Mouse (Mus musculus) intestine, embryonic 16.5 days (tissue): ENCODE measurements around the gene Kcne1l. TPM values are rescaled to one million over a fixed set of nuclear protein-coding genes. Genes with fewer than 3 reads are reported as not detected.

Experiments
- ATAC-seq: fragments of 200-750 bp; cut with Nextera tagmentation; 2 replicates; pipeline ENCODE4 v1.8.0; 2017; ENCODE audit warnings: moderate TSS enrichment, moderate library complexity
- H3K27ac ChIP-seq: fragments of 300-500 bp; sonication (generic); 2 replicates; pipeline ENCODE4 v1.5.1; 2014; ENCODE audit warnings: mild to moderate bottlenecking, low read length
- H3K27me3 ChIP-seq: fragments of 300-500 bp; sonication (generic); replicated peaks from 2 replicates; pipeline ENCODE4 v1.6.1; 2014; ENCODE audit warnings: low read length, control low read depth, mixed read lengths; ENCODE audit not compliant: control insufficient read depth, insufficient read depth
- H3K36me3 ChIP-seq: fragments of 300-500 bp; sonication (generic); 2 replicates; pipeline ENCODE4 v1.6.1; 2014; ENCODE audit warnings: low read length, control low read depth; ENCODE audit not compliant: control insufficient read depth, insufficient read depth
- H3K4me1 ChIP-seq: fragments of 300-500 bp; sonication (generic); 2 replicates; pipeline ENCODE4 v1.6.1; 2014; ENCODE audit warnings: low read length, control low read depth, mixed read lengths; ENCODE audit not compliant: control insufficient read depth, insufficient read depth
- H3K4me2 ChIP-seq: fragments of 300-500 bp; sonication (generic); 2 replicates; pipeline ENCODE4 v1.6.1; 2014; ENCODE audit warnings: low read depth, low read length, control low read depth
- H3K4me3 ChIP-seq: fragments of 300-500 bp; sonication (generic); 2 replicates; pipeline ENCODE4 v1.5.1; 2014; ENCODE audit warnings: mild to moderate bottlenecking, low read length
- H3K9ac ChIP-seq: fragments of 300-500 bp; sonication (generic); 2 replicates; pipeline ENCODE4 v1.6.1; 2014; ENCODE audit warnings: low read depth, low read length
- H3K9me3 ChIP-seq: fragments of 300-500 bp; sonication (generic); 2 replicates; pipeline ENCODE4 v1.6.1; 2016; ENCODE audit warnings: low read length, control low read depth; ENCODE audit not compliant: control insufficient read depth
- whole genome bisulfite sequencing: fragments of 180-500 bp; shearing (Covaris S2); extraction: QIAGEN DNeasy Blood & Tissue Kit; methylation state at CpG from one replicate; pipeline ENCODE4 v1.1.7; 2014; 5-methylcytosine and 5-hydroxymethylcytosine counted together
- polyA plus RNA-seq: library from polyadenylated mRNA; unstranded; fragments of >200 nt; fragmentation: Nextera tagmentation; extraction: Ambion mirVana; gene quantifications from 2 replicates; pipeline ENCODE4 v1.2.1, GENCODE M21; 2015

The Kcne1l gene
- 31.2 and 34.8 TPM in 2 replicates for polyA plus RNA-seq

DNA sequence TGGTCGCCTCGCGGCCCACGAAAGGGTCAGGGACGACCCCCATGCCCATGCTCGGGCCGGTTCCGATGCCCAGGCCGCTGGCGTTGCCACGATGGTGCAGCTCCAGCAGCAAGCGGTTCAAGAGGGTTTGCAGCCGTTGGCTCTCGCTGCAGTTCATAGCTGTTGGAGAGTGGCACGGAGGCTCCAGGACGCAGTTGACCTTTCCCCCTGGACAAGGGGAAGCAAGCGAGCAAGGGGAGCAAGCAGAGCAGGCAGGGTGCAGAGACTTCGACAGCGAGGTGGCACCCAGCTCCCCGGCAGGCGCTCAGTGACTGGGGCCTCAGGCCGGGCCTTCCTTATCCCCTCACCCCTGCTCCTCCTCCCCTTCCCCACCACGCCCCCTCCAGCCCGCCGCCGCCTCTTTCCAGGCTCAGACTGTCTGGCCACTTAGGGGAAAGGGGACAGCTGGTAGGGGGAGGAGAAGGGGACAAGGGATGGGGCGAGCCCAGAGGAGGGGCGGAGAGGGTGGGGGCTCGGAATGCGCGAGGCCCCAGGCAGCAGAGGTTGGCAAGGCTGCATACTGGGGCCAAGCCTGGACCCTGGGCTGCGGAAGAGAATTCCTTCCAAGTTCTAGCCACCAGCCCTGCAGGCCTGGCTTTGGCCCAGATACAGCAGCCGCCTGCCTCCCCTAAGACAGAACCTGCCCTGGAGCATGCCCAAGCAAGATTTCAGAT lies at the start of gene Kcne1l:
Gene Kcne1l (minus strand): TSS at position 426 of the 713 bp plus-strand sequence.
- H3K9me3 ChIP-seq = no peaks in the 10 kb centered on the region
- peak; percentile 63 for ATAC-seq
- peaks cover 11% of the 10 kb centered on the region for H3K4me1 ChIP-seq
- peak within 1 kb of the TSS; percentile 52 for H3K4me2 ChIP-seq
- peak within 1 kb of the TSS; percentile 36 for H3K4me3 ChIP-seq
- H3K36me3 ChIP-seq = no peaks in the 10 kb centered on the region
- peak within 1 kb of the TSS; percentile 55 for H3K9ac ChIP-seq
- no peaks in the 10 kb centered on the region for H3K27me3 ChIP-seq
- 30% methylated on average over 32 of the region's 33 CpGs for WGBS
- H3K27ac ChIP-seq = no peak within 1 kb of the TSS; the same call in 1 of the 2 replicates

DNA sequence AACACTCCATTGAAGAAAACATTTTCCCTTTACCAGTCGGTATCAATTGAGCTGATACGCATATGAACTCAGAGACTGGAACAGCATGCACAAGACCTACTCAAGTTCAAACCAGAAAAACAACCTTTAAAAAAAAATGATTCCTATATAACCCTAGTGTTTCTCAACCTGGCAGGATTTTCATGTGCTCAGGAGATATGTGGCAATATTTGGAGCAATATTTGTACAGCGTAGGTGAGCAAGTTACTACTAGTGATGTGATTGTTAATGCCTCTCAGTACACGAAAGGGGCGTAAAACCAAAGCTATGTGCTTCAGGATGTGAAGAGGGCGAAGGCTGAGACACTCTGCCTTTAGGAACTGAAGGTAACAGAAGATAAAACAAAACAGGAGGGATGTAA lies 30.1 kb upstream of the Kcne1l start:
- Histone ChIP-seq H3K36me3 (no peaks in the 10 kb centered on the region), H3K4me3 (no peak overlapping the region)

DNA sequence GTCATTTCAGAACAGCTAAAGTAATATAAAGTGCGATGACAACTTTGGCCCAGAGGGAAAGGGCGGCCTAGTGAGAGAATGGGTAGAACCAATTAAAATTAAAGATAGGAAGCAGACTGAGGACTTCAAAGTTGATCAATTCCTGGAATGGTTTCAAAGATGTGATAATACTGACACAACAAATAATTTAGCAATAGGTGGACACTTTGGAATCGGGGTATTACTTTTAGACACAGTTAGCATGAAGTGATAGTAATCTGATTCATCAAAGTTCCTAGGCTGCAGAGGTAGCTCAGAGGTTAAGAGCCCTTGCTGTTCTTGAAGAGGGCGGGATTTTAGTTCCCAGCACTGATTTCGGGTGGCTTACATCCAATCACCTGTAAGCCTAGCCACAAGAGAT lies 29.4 kb upstream of the Kcne1l start:
- Histone ChIP-seq H3K36me3 (no peaks in the 10 kb centered on the region), H3K27ac (no peak overlapping the region), H3K4me2 (no peak overlapping the region), H3K27me3 (0 out of 2 replicates have a peak, but pooled peaks cover 2% of the 10 kb centered on the region), H3K9ac (no peak overlapping the region), H3K9me3 (no peaks in the 10 kb centered on the region), H3K4me3 (no peak overlapping the region), H3K4me1 (no peaks in the 10 kb centered on the region)
- ATAC-seq = no peak
- 85% methylated on average over 5 of the region's 5 CpGs for WGBS

More for the DNA sequence above, 30.1 kb upstream of the Kcne1l start:
- no peaks in the 10 kb centered on the region for H3K9me3 ChIP-seq
- no peaks in the 10 kb centered on the region for H3K4me1 ChIP-seq
- H3K9ac ChIP-seq = no peak overlapping the region
- 95% methylated on average over 6 of the region's 6 CpGs for WGBS
- H3K27ac ChIP-seq = no peak overlapping the region
- H3K4me2 ChIP-seq = no peak overlapping the region
- no peak for ATAC-seq
- H3K27me3 ChIP-seq = 0 out of 2 replicates have a peak, but pooled peaks cover 2% of the 10 kb centered on the region

DNA sequence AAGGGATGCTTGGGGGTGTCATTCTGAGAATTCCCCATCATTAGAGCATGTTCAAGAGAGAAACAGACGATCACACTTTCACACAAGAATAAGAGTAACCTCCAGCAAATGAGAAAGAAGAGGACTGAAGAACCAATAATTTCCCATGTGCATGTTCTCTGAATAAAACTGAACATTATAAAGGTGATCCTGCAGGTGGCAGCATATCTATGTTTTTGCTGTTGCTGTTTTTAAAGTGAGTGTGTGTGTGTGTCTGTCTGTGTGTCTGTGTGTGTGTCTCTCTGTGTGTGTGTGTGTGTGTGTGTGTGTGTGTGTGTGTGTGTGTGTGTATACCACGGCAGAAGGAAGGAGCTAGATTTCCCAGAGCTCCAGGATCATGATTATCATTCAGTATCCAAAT lies 19.7 kb upstream of the Kcne1l start:
- Histone ChIP-seq H3K4me3 (no peak overlapping the region), H3K27me3 (no peaks in the 10 kb centered on the region), H3K4me2 (no peak overlapping the region), H3K27ac (no peak overlapping the region), H3K9me3 (no peaks in the 10 kb centered on the region), H3K36me3 (no peaks in the 10 kb centered on the region), H3K9ac (no peak overlapping the region), H3K4me1 (no peaks in the 10 kb centered on the region)
- 81% methylated on average over 2 of the region's 2 CpGs for WGBS
- no peak for ATAC-seq

DNA sequence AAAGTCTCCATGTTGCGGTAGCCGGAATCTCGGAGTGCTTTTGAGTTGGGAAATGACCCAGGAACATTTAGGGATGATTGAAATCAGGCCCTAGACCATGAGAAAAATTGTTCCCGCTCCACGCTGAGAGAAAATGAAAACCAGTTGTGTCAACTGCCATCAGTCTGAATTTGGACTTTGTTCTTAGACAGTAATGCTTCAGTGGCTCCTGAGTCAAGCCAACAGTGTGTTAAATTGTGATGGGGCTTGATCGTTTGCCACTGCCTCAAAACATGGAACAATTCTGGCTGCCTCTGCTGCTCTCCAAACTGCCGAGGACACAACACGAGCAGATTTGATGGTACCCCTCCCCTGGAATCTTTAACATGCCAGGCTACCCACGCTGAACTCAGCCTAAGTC lies 10.0 kb upstream of the Kcne1l start:
- no peak for ATAC-seq
- no peaks in the 10 kb centered on the region for H3K36me3 ChIP-seq
- H3K4me2 ChIP-seq = no peak overlapping the region

DNA sequence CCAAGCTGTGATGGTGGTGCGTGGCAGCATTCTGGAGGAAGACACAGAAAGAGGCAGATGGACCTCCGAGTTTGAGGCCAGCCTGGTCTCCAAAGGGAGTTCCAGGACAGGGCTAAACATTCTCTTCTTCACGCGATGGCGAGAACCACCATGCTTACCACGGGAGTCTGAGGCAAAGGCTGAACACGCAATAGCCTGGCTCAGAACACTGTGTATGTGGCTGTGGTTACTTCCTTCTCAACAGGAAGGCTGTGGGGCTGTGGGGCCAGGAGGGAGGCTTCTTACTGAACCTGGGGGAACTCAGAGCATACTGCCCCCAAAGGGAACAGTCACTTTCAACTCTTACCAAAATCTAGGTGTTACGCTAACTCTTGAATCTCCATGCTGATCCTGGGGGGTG lies 9.2 kb upstream of the Kcne1l start:
- Histone ChIP-seq H3K4me1 (no peaks in the 10 kb centered on the region), H3K4me3 (no peak overlapping the region), H3K27me3 (0 out of 2 replicates have a peak, but pooled peaks cover 4% of the 10 kb centered on the region), H3K9me3 (no peaks in the 10 kb centered on the region), H3K27ac (no peak overlapping the region), H3K9ac (no peak overlapping the region), H3K4me2 (no peak overlapping the region), H3K36me3 (no peaks in the 10 kb centered on the region)
- 76% methylated on average over 8 of the region's 8 CpGs for WGBS
- no peak for ATAC-seq

More for the DNA sequence above, 10.0 kb upstream of the Kcne1l start:
- Histone ChIP-seq H3K4me3 (no peak overlapping the region), H3K27me3 (0 out of 2 replicates have a peak, but pooled peaks cover 4% of the 10 kb centered on the region), H3K27ac (no peak overlapping the region), H3K9me3 (no peaks in the 10 kb centered on the region), H3K4me1 (no peaks in the 10 kb centered on the region), H3K9ac (no peak overlapping the region)
- WGBS = 85% methylated on average over 9 of the region's 9 CpGs

DNA sequence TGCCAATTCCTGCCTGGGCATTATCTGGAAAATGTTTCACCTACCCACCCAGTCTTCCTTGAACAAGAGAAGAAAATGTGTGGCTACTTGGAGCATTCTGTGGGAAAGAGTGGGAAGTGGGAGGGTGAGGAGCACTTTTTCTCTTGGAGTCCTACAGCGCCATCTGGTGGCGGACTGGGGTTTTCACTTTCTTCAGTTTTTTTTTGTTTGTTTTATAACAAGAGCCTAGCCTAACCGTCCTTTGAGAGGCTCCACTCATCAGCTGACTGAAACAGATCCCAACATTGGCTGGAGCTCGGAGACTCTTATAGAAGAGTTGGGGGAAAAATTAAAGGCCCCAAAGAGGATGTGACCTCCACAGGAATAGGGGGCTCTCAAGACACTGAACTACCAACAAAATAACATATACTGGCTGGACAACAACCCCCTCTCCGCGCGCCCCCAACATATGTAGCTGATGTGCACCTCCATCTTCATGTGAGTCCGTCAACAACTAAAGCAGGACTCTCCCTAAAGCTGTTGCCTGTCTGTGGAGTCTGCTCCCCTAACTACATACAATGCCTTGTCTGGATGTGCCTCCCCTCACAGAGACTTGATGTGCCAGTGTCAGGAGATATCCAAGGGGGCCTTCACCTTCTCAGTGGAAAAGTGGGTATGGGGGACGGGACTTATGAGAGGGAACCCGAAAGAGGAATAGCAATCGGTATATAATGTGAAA lies 8.4 kb upstream of the Kcne1l start:
- no peaks in the 10 kb centered on the region for H3K4me1 ChIP-seq

DNA sequence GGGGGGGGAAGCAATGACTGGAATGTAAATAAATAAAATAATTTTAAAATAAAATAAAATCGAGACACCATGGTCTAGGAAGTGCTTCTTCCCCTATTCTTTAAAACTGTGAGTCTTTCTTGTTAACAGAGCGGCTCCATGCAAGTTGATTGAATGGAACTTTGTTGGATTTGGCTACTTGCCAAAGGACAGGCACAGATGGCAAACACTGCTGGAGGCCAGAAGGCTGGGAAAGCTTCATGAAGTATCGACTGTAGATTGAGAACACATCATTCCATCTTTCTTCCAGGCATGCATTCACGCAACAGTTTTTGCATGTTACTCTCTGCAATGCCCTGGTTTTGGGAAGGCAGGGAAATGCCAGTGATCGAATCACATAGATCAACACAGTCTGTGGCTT lies 4.3 kb upstream of the Kcne1l start:
- Histone ChIP-seq H3K4me1 (peaks cover 6% of the 10 kb centered on the region), H3K27ac (no peak overlapping the region), H3K27me3 (0 out of 2 replicates have a peak, but pooled peaks cover 4% of the 10 kb centered on the region), H3K36me3 (no peaks in the 10 kb centered on the region), H3K9me3 (no peaks in the 10 kb centered on the region), H3K9ac (no peak overlapping the region), H3K4me3 (no peak overlapping the region), H3K4me2 (no peak overlapping the region)
- WGBS = 52% methylated on average over 5 of the region's 5 CpGs
- no peak for ATAC-seq

More for the DNA sequence above, 8.4 kb upstream of the Kcne1l start:
- ATAC-seq = no peak; the same call in 1 of the 2 replicates
- H3K9me3 ChIP-seq = no peaks in the 10 kb centered on the region
- 49% methylated on average over 11 of the region's 11 CpGs for WGBS
- H3K27me3 ChIP-seq = 0 out of 2 replicates have a peak, but pooled peaks cover 4% of the 10 kb centered on the region
- no peak overlapping the region for H3K4me2 ChIP-seq
- no peak overlapping the region for H3K27ac ChIP-seq
- no peaks in the 10 kb centered on the region for H3K36me3 ChIP-seq
- H3K9ac ChIP-seq = no peak overlapping the region
- H3K4me3 ChIP-seq = no peak overlapping the region

DNA sequence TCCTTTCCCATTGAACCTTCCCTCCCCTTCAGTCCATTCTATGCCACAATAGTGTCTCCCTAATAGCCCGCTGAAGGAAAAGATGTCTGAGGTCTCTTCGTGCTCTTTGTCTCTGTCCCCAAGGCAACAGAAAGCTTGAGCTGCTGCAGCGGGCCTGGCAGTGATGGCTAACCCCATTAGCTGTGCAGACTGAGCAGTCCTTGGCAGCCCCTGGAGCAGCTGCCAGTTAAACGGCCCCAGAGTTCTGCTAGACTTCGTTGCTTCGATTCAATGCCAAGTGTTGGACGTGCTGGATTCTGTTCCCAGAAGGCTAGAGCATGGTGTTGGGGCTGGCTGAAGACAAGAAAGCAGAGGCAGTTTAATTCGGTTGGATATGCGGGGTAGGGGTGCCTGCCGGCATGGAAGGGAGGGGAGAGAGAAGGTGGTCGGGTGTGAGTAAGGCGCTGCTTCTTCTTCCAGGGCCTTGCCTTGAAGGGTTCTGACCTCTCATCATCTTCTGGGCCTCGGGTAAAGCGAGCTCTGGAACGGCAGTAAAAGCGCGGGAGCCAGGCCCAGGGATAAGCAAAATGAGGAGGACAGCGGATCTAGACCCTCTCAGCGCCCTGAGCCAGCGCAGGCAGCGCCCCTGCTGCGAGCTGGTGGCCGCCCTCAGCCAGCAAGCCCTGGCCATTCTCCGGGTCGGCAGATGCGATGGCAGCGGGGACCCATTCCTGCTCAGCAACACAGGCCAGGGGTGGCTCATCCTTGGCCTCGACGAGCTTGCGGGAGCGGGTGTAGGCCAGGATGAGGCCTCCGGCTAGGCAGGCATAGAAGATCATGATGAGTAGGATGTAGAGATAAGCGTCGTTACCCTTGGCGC lies 855 bp downstream of the Kcne1l start:
- 35% methylated on average over 35 of the region's 35 CpGs for WGBS
- H3K4me3 ChIP-seq = peak overlapping the region; percentile 36
- peak; percentile 52 for ATAC-seq

More for the DNA sequence above, 855 bp downstream of the Kcne1l start:
- H3K27me3 ChIP-seq = no peaks in the 10 kb centered on the region
- no peaks in the 10 kb centered on the region for H3K36me3 ChIP-seq
- H3K9ac ChIP-seq = peak overlapping the region; percentile 55
- H3K4me2 ChIP-seq = peak overlapping the region; percentile 52
- no peak overlapping the region; the same call in 1 of the 2 replicates for H3K27ac ChIP-seq
- no peaks in the 10 kb centered on the region for H3K9me3 ChIP-seq
- peaks cover 11% of the 10 kb centered on the region for H3K4me1 ChIP-seq
